Mouse (Mus musculus): Measurements from ENCODE around the gene Gm10135.

DNA sequence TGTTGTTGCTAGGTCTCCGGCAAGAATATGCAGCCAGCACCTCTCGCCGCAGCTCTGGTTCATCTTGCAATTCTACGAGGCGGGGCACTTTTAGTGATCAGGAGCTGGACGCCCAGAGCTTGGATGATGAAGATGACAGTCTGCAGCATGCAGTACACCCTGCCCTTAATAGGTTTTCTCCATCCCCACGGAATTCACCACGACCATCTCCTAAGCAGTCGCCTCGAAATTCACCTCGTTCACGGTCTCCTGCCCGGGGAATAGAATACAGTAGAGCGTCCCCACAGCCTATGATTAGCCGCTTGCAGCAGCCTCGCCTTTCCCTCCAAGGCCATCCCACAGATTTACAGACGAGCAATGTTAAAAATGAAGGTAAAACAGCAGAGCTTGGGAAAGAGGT, 17.2 kb downstream of the Gm10135 start:
- TF ChIP-seq CTCF (IDR thresholded peaks at IDR 0.05; ENCODE audit: extremely low read depth, insufficient read length, insufficient replicate concordance, low read depth, low read length) (no peak), POLR2A (IDR thresholded peaks at IDR 0.05; ENCODE audit: low read depth, low read length) (no peak)

Measured in small intestine, adult 2 months (tissue).